9 mouse cellular contexts compared by ENCODE assay signal in the genomic region with DNA sequence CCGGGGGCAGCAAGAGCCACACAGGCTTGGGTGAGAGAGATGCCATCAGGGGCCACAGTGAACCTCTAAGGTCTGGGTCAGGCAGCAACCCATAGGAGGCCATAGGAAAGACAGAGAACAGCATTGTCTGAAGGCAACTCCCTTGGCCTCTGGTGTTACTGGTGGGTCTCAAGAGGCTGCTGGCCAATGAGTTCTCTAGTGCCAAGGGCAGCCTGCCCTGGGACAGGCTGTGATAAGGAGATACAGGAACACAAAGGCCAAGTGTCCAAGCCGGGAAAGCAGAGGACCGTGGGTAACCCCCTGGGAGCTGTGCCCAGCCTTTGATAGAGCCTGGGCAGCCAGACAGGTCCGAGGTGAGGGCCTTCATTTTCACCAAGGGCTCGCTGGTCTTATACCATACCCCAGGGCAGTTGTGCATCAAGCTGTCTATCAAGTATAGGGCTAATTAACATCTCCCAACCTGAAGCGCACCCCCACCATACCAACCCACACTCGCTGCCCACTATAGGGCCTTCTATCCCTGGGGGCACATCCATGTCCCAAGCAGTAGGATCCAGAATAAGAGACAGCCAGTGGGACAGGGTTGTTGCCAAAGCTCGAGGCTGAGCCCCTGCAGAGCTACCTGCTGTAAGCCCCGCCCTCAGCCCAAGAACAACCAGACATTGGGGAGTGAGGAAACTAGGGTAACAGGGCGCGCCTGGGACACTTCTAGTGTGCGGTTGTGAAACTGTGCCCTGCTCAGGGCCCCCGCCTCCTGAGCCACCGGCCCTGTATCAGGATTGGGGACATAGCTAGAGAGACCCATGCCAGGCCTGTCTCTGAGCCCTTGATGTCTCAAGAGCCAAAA. TPM values are rescaled to one million over a fixed set of nuclear protein-coding genes. Genes with fewer than 3 reads are reported as not detected.
A peak's percentile ranks its signal among the peaks of the same experiment; 100 is the strongest.
DNase-seq lines count a peak whose midpoint lies in the region; ATAC-seq and TF ChIP-seq lines count a peak whose summit lies in the region.
"Had no signal": no experiment of that assay in that cellular context is flagged by ENCODE, and none has a peak within 500 bp of the region (broad histone marks: within the 10 kb centered on the region; RNA-seq: fewer than 3 reads in every experiment).

No protein-coding gene starts in this region.

- intact Hi-C loops in left cerebral cortex, postnatal 14 days (cut with DNase I), result loop anchor here (5.0 kb wide), 1 partner anchor 81 kb away; no protein-coding TSS in a partner anchor

- no peaks in the 10 kb centered on the region for H3K9me3 ChIP-seq in forebrain, embryonic 12.5 days
- H3K9me3 ChIP-seq in intestine, postnatal 0 days (ENCODE audit: control insufficient read depth), result no peaks in the 10 kb centered on the region
- H3K9me3 ChIP-seq in midbrain, embryonic 13.5 days, result no peaks in the 10 kb centered on the region

- peak overlapping the region; percentile 98 for H3K4me2 ChIP-seq in forebrain, embryonic 12.5 days
- H3K4me2 ChIP-seq in intestine, postnatal 0 days (replicated peaks; ENCODE audit: low read depth), result peak overlapping the region; percentile 84
- H3K4me2 ChIP-seq in midbrain, embryonic 13.5 days (replicated peaks), result peak overlapping the region; percentile 99

- H3K27ac ChIP-seq in forebrain, embryonic 12.5 days, result no peak overlapping the region
- H3K27ac ChIP-seq in intestine, postnatal 0 days (ENCODE audit: low read depth, low read length), result 0 out of 2 replicates have a peak overlapping the region, but pooled peaks have one; percentile 1
- H3K27ac ChIP-seq in midbrain, embryonic 13.5 days, result no peak overlapping the region

- no peak for TF ChIP-seq CTCF in intestine, postnatal 0 days (IDR thresholded peaks at IDR 0.05; ENCODE audit: low read depth)

- H3K9ac ChIP-seq in forebrain, embryonic 12.5 days, result peak overlapping the region; percentile 96
- no peak overlapping the region for H3K9ac ChIP-seq in intestine, postnatal 0 days (ENCODE audit: low read depth, low read length)
- peak overlapping the region; percentile 94 for H3K9ac ChIP-seq in midbrain, embryonic 13.5 days (replicated peaks)

- 89% methylated on average over 14 of the region's 14 CpGs for WGBS in forebrain, embryonic 12.5 days
- WGBS in intestine, postnatal 0 days, result 59% methylated on average over 14 of the region's 14 CpGs
- WGBS in midbrain, embryonic 13.5 days, result 84% methylated on average over 14 of the region's 14 CpGs

- no peaks in the 10 kb centered on the region for H3K27me3 ChIP-seq in forebrain, embryonic 12.5 days
- no peaks in the 10 kb centered on the region for H3K27me3 ChIP-seq in intestine, postnatal 0 days (replicated peaks; ENCODE audit: control insufficient read depth, insufficient read depth, low read length)
- no peaks in the 10 kb centered on the region for H3K27me3 ChIP-seq in midbrain, embryonic 13.5 days
- H3K27me3 ChIP-seq: Patski had no signal

- peaks cover 61% of the 10 kb centered on the region for H3K36me3 ChIP-seq in forebrain, embryonic 12.5 days (replicated peaks)
- H3K36me3 ChIP-seq in intestine, postnatal 0 days (ENCODE audit: control insufficient read depth, insufficient read depth), result peaks cover 56% of the 10 kb centered on the region
- H3K36me3 ChIP-seq in midbrain, embryonic 13.5 days, result peaks cover 61% of the 10 kb centered on the region

- peaks cover 44% of the 10 kb centered on the region for H3K4me1 ChIP-seq in forebrain, embryonic 12.5 days
- peaks cover 4% of the 10 kb centered on the region; the same call in 1 of the 2 replicates for H3K4me1 ChIP-seq in intestine, postnatal 0 days (replicated peaks; ENCODE audit: control insufficient read depth, insufficient read depth, low read length)
- peaks cover 44% of the 10 kb centered on the region for H3K4me1 ChIP-seq in midbrain, embryonic 13.5 days (replicated peaks)

- peak overlapping the region; percentile 90 for H3K4me3 ChIP-seq in forebrain, embryonic 12.5 days (replicated peaks)
- H3K4me3 ChIP-seq in intestine, postnatal 0 days (ENCODE audit: low read depth, low read length), result 0 out of 2 replicates have a peak overlapping the region, but pooled peaks have one; percentile 80
- peak overlapping the region; percentile 90 for H3K4me3 ChIP-seq in midbrain, embryonic 13.5 days (replicated peaks)

- DNase-seq in layer of hippocampus, adult 11-12 months (ENCODE audit: low spot score), result peak; percentile 50
- DNase-seq in layer of hippocampus, adult 9-10 months (ENCODE audit: low spot score), result no peak
- no peak for DNase-seq in adrenal gland, postnatal 36 days
- no peak for DNase-seq in left cerebral cortex, postnatal 14 days (ENCODE audit: low spot score in 2 of 2)
- no peak for DNase-seq in gastrocnemius, adult 8-10 months (ENCODE audit: low spot score in 2 of 2)

- no peak for ATAC-seq in forebrain, embryonic 12.5 days (ENCODE audit: low FRiP score)
- ATAC-seq in intestine, postnatal 0 days, result no peak
- no peak for ATAC-seq in midbrain, embryonic 13.5 days
- ATAC-seq: Patski had no signal

RNA-seq across cellular contexts. Expression of a gene that starts 3.0 kb away (rescaled TPM):
- 118 and 139 TPM in 2 replicates for polyA plus RNA-seq in forebrain, embryonic 12.5 days (2016; fragmentation: Nextera tagmentation; extraction: Ambion mirVana)
- polyA plus RNA-seq in intestine, postnatal 0 days (2015; fragmentation: Nextera tagmentation; extraction: Ambion mirVana), result 10.1 and 11.3 TPM in 2 replicates
- 83.6 and 89.2 TPM in 2 replicates for polyA plus RNA-seq in midbrain, embryonic 13.5 days (2015; fragmentation: Nextera tagmentation; extraction: Ambion mirVana)
- total RNA-seq in adrenal gland, postnatal 36 days (2021), result 1,000 to 10,000 TPM; 1,954 to 2,603 TPM
- total RNA-seq in left cerebral cortex, postnatal 14 days (2021), result 100 to 1,000 TPM; 207 to 211 TPM
- 10 to 100 TPM in 2 of 4 experiments, 1 to 10 TPM in 2; 8.4 to 12.2 (median 9.4) TPM for total RNA-seq in gastrocnemius, adult 8-10 months (2022)

RNA-seq across cellular contexts. Expression of a gene that starts 25.1 kb away (rescaled TPM):
- 67.9 and 69.6 TPM in 2 replicates for polyA plus RNA-seq in forebrain, embryonic 12.5 days (2016; fragmentation: Nextera tagmentation; extraction: Ambion mirVana)
- 45.5 and 48.5 TPM in 2 replicates for polyA plus RNA-seq in intestine, postnatal 0 days (2015; fragmentation: Nextera tagmentation; extraction: Ambion mirVana)
- polyA plus RNA-seq in midbrain, embryonic 13.5 days (2015; fragmentation: Nextera tagmentation; extraction: Ambion mirVana), result 51.4 and 55.7 TPM in 2 replicates
- 10 to 100 TPM; 57.2 to 59.6 TPM for total RNA-seq in adrenal gland, postnatal 36 days (2021)
- total RNA-seq in left cerebral cortex, postnatal 14 days (2021), result 10 to 100 TPM; 44.2 to 49.0 TPM
- 10 to 100 TPM; 29.0 to 36.8 (median 35.0) TPM for total RNA-seq in gastrocnemius, adult 8-10 months (2022)

RNA-seq across cellular contexts. Expression of a gene that starts 37.2 kb away (rescaled TPM):
- polyA plus RNA-seq in forebrain, embryonic 12.5 days (2016; fragmentation: Nextera tagmentation; extraction: Ambion mirVana), result 246 and 247 TPM in 2 replicates
- 70.9 and 74.8 TPM in 2 replicates for polyA plus RNA-seq in intestine, postnatal 0 days (2015; fragmentation: Nextera tagmentation; extraction: Ambion mirVana)
- polyA plus RNA-seq in midbrain, embryonic 13.5 days (2015; fragmentation: Nextera tagmentation; extraction: Ambion mirVana), result 268 and 273 TPM in 2 replicates
- 100 to 1,000 TPM; 139 to 142 TPM for total RNA-seq in adrenal gland, postnatal 36 days (2021)
- total RNA-seq in left cerebral cortex, postnatal 14 days (2021), result 100 to 1,000 TPM; 141 to 144 TPM
- total RNA-seq in gastrocnemius, adult 8-10 months (2022), result 10 to 100 TPM; 65.4 to 71.6 (median 69.3) TPM

RNA-seq across cellular contexts. Expression of a gene that starts 37.3 kb away (rescaled TPM):
- polyA plus RNA-seq in forebrain, embryonic 12.5 days (2016; fragmentation: Nextera tagmentation; extraction: Ambion mirVana), result 58.1 and 63.7 TPM in 2 replicates
- polyA plus RNA-seq in intestine, postnatal 0 days (2015; fragmentation: Nextera tagmentation; extraction: Ambion mirVana), result 22.8 and 23.7 TPM in 2 replicates
- 84.6 TPM in 2 replicates for polyA plus RNA-seq in midbrain, embryonic 13.5 days (2015; fragmentation: Nextera tagmentation; extraction: Ambion mirVana)
- total RNA-seq in adrenal gland, postnatal 36 days (2021), result 10 to 100 TPM; 19.2 to 19.7 TPM
- total RNA-seq in left cerebral cortex, postnatal 14 days (2021), result 10 to 100 TPM; 75.3 to 79.6 TPM
- total RNA-seq in gastrocnemius, adult 8-10 months (2022), result 10 to 100 TPM; 10.8 to 13.6 (median 13.1) TPM

RNA-seq across cellular contexts. Expression of a gene that starts 58.7 kb away (rescaled TPM):
- polyA plus RNA-seq in forebrain, embryonic 12.5 days (2016; fragmentation: Nextera tagmentation; extraction: Ambion mirVana), result 5.2 and 6.1 TPM in 2 replicates
- polyA plus RNA-seq in intestine, postnatal 0 days (2015; fragmentation: Nextera tagmentation; extraction: Ambion mirVana), result 10.8 and 12.2 TPM in 2 replicates
- polyA plus RNA-seq in midbrain, embryonic 13.5 days (2015; fragmentation: Nextera tagmentation; extraction: Ambion mirVana), result 2.7 and 3.1 TPM in 2 replicates
- total RNA-seq in adrenal gland, postnatal 36 days (2021), result 10 to 100 TPM in 1 of 2 experiments, 1 to 10 TPM in 1; 6.0 to 13.1 TPM
- 10 to 100 TPM; 25.9 to 30.1 TPM for total RNA-seq in left cerebral cortex, postnatal 14 days (2021)
- 10 to 100 TPM; 14.8 to 40.9 (median 19.1) TPM for total RNA-seq in gastrocnemius, adult 8-10 months (2022)

Comparison
In these comparisons a context has a peak if more than half of its experiments do, and no peak if none do; other contexts are left out.
1. RNA of a gene that starts 3.0 kb away (total RNA-seq): 1,954 to 2,603 TPM in adrenal gland, postnatal 36 days and 207 to 211 TPM in left cerebral cortex, postnatal 14 days; 8.4 to 12.2 TPM in gastrocnemius, adult 8-10 months; every median in the first group is over 10 times any median in the second.
2. Peak in every context shown above with its lines, with median percentiles within 50 percentile points of each other: H3K4me2 ChIP-seq and H3K4me3 ChIP-seq.